Mouse (Mus musculus): ENCODE measurements around the gene Clk4.

Gene Clk4

GRCm38 (mm10) chr11:51293956-51294530 is 32.5 kb downstream of the Clk4 start:
- H3K36me3 ChIP-seq (ENCODE audit: insufficient read depth, low read length) = no peaks in the 10 kb centered on the region
- TF ChIP-seq CTCF (conservative IDR thresholded peaks at IDR 0.05; ENCODE audit: low read length) (no peak), NANOG (IDR thresholded peaks at IDR 0.05; ENCODE audit: borderline replicate concordance, low read length) (no peak), POU5F1 (IDR thresholded peaks at IDR 0.05; ENCODE audit: borderline replicate concordance, low read length) (no peak)
- H3K27me3 ChIP-seq (ENCODE audit: insufficient read depth, low read length) = peaks cover 43% of the 10 kb centered on the region
- peaks cover 18% of the 10 kb centered on the region for H3K9me3 ChIP-seq (ENCODE audit: low read length)
- H3K4me3 ChIP-seq (replicated peaks; ENCODE audit: low read length) = no peak overlapping the region
- H3K4me1 ChIP-seq (replicated peaks; ENCODE audit: low read depth, low read length) = peaks cover 6% of the 10 kb centered on the region

- Histone ChIP-seq H3K27me3 (ENCODE audit: insufficient read depth, low read length) (peaks cover 36% of the 10 kb centered on the region), H3K4me1 (replicated peaks; ENCODE audit: low read depth, low read length) (peaks cover 1% of the 10 kb centered on the region), H3K9me3 (ENCODE audit: low read length) (peaks cover 18% of the 10 kb centered on the region), H3K4me3 (replicated peaks; ENCODE audit: low read length) (no peak overlapping the region), H3K36me3 (ENCODE audit: insufficient read depth, low read length) (no peaks in the 10 kb centered on the region)
- TF ChIP-seq CTCF (conservative IDR thresholded peaks at IDR 0.05; ENCODE audit: low read length) (no peak), POU5F1 (IDR thresholded peaks at IDR 0.05; ENCODE audit: borderline replicate concordance, low read length) (no peak), NANOG (IDR thresholded peaks at IDR 0.05; ENCODE audit: borderline replicate concordance, low read length) (no peak)
These were observed 34.2 kb downstream of the Clk4 start for GRCm38 (mm10) chr11:51295742-51296141.

- Histone ChIP-seq H3K4me1 (replicated peaks; ENCODE audit: low read depth, low read length) (no peaks in the 10 kb centered on the region), H3K27me3 (ENCODE audit: insufficient read depth, low read length) (0 out of 2 replicates have a peak, but pooled peaks cover 8% of the 10 kb centered on the region), H3K9me3 (ENCODE audit: low read length) (peaks cover 10% of the 10 kb centered on the region), H3K36me3 (ENCODE audit: insufficient read depth, low read length) (no peaks in the 10 kb centered on the region), H3K4me3 (replicated peaks; ENCODE audit: low read length) (no peak overlapping the region)
- TF ChIP-seq NANOG (IDR thresholded peaks at IDR 0.05; ENCODE audit: borderline replicate concordance, low read length) (no peak), CTCF (conservative IDR thresholded peaks at IDR 0.05; ENCODE audit: low read length) (no peak), POU5F1 (IDR thresholded peaks at IDR 0.05; ENCODE audit: borderline replicate concordance, low read length) (no peak)
These were observed 37.2 kb downstream of the Clk4 start for GRCm38 (mm10) chr11:51298691-51299090.

GRCm38 (mm10) chr11:51302396-51302795 is 40.9 kb downstream of the Clk4 start:
- no peaks in the 10 kb centered on the region for H3K27me3 ChIP-seq (ENCODE audit: insufficient read depth, low read length)
- H3K9me3 ChIP-seq (ENCODE audit: low read length) = no peaks in the 10 kb centered on the region
- H3K4me1 ChIP-seq (replicated peaks; ENCODE audit: low read depth, low read length) = no peaks in the 10 kb centered on the region
- H3K36me3 ChIP-seq (ENCODE audit: insufficient read depth, low read length) = no peaks in the 10 kb centered on the region
- no peak for TF ChIP-seq CTCF (conservative IDR thresholded peaks at IDR 0.05; ENCODE audit: low read length)
- no peak for TF ChIP-seq NANOG (IDR thresholded peaks at IDR 0.05; ENCODE audit: borderline replicate concordance, low read length)
- no peak for TF ChIP-seq POU5F1 (IDR thresholded peaks at IDR 0.05; ENCODE audit: borderline replicate concordance, low read length)
- no peak overlapping the region for H3K4me3 ChIP-seq (replicated peaks; ENCODE audit: low read length)

GRCm38 (mm10) chr11:51303981-51304553 is 42.5 kb downstream of the Clk4 start:
- no peak for TF ChIP-seq NANOG (IDR thresholded peaks at IDR 0.05; ENCODE audit: borderline replicate concordance, low read length)
- TF ChIP-seq CTCF (conservative IDR thresholded peaks at IDR 0.05; ENCODE audit: low read length) = no peak
- no peak for TF ChIP-seq POU5F1 (IDR thresholded peaks at IDR 0.05; ENCODE audit: borderline replicate concordance, low read length)

GRCm38 (mm10) chr11:51308306-51308705 is 46.8 kb downstream of the Clk4 start:
- Histone ChIP-seq H3K4me1 (replicated peaks; ENCODE audit: low read depth, low read length) (no peaks in the 10 kb centered on the region), H3K27me3 (ENCODE audit: insufficient read depth, low read length) (no peaks in the 10 kb centered on the region), H3K36me3 (ENCODE audit: insufficient read depth, low read length) (no peaks in the 10 kb centered on the region), H3K9me3 (ENCODE audit: low read length) (no peaks in the 10 kb centered on the region), H3K4me3 (replicated peaks; ENCODE audit: low read length) (no peak overlapping the region)
- TF ChIP-seq CTCF (conservative IDR thresholded peaks at IDR 0.05; ENCODE audit: low read length) = no peak
- no peak for TF ChIP-seq NANOG (IDR thresholded peaks at IDR 0.05; ENCODE audit: borderline replicate concordance, low read length)
- TF ChIP-seq POU5F1 (IDR thresholded peaks at IDR 0.05; ENCODE audit: borderline replicate concordance, low read length) = no peak

More at GRCm38 (mm10) chr11:51303981-51304553, 42.5 kb downstream of the Clk4 start:
- Histone ChIP-seq H3K4me1 (replicated peaks; ENCODE audit: low read depth, low read length) (no peaks in the 10 kb centered on the region), H3K27me3 (ENCODE audit: insufficient read depth, low read length) (no peaks in the 10 kb centered on the region), H3K9me3 (ENCODE audit: low read length) (no peaks in the 10 kb centered on the region), H3K36me3 (ENCODE audit: insufficient read depth, low read length) (no peaks in the 10 kb centered on the region), H3K4me3 (replicated peaks; ENCODE audit: low read length) (no peak overlapping the region)

- Histone ChIP-seq H3K9me3 (ENCODE audit: low read length) (no peaks in the 10 kb centered on the region), H3K4me3 (replicated peaks; ENCODE audit: low read length) (no peak overlapping the region), H3K27me3 (ENCODE audit: insufficient read depth, low read length) (no peaks in the 10 kb centered on the region), H3K36me3 (ENCODE audit: insufficient read depth, low read length) (no peaks in the 10 kb centered on the region), H3K4me1 (replicated peaks; ENCODE audit: low read depth, low read length) (no peaks in the 10 kb centered on the region)
- no peak for TF ChIP-seq CTCF (conservative IDR thresholded peaks at IDR 0.05; ENCODE audit: low read length)
- TF ChIP-seq POU5F1 (IDR thresholded peaks at IDR 0.05; ENCODE audit: borderline replicate concordance, low read length) = no peak
- no peak for TF ChIP-seq NANOG (IDR thresholded peaks at IDR 0.05; ENCODE audit: borderline replicate concordance, low read length)
These were observed 50.3 kb downstream of the Clk4 start for GRCm38 (mm10) chr11:51311846-51312245.

- no peak overlapping the region for H3K4me3 ChIP-seq (replicated peaks; ENCODE audit: low read length)
- H3K9me3 ChIP-seq (ENCODE audit: low read length) = peaks cover 7% of the 10 kb centered on the region
- TF ChIP-seq POU5F1 (IDR thresholded peaks at IDR 0.05; ENCODE audit: borderline replicate concordance, low read length) (no peak), CTCF (conservative IDR thresholded peaks at IDR 0.05; ENCODE audit: low read length) (no peak), NANOG (IDR thresholded peaks at IDR 0.05; ENCODE audit: borderline replicate concordance, low read length) (no peak)
- H3K27me3 ChIP-seq (ENCODE audit: insufficient read depth, low read length) = no peaks in the 10 kb centered on the region
- H3K36me3 ChIP-seq (ENCODE audit: insufficient read depth, low read length) = no peaks in the 10 kb centered on the region
- peaks cover 8% of the 10 kb centered on the region; the same call in 1 of the 2 replicates for H3K4me1 ChIP-seq (replicated peaks; ENCODE audit: low read depth, low read length)
These were observed 54.7 kb downstream of the Clk4 start for GRCm38 (mm10) chr11:51315991-51316810.

All from E14TG2a.4 (cell line).